Mouse (Mus musculus) right cerebral cortex, adult 2 months (tissue): ENCODE results near the gene Slc6a21.

Experiments used
- DNase-seq, 2 experiments: peaks; one replicate each; pipeline ENCODE4 v3.0.0; 2021 to 2022; ENCODE audit warnings: low spot score in 2 of 2

Slc6a21 gene

DNA sequence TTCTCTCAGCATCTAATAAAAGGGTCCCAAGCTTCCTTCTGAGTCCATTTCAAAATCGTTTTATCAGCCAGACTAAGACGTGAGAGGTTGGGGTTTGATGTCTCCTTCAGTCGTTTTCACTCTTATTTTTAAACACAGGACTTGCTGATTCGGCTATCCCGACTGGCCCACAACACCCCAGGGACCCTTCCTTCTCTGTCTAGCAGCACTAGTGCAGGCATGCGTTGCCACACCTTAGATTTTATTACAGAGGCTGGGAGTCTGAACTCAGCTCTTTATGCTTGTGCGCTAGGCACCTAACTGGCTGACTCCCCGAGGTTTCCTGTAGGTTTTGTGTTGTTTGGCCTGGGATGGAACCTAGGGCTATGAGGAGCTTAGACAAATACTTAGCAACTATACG, 36.2 kb downstream of the Slc6a21 start:
- DNase-seq = no peak

- DNase-seq = peak; percentile 50 to 59
Measured at GRCm38 (mm10) chr7:45315182-45315701, 37.9 kb downstream of the Slc6a21 start.

DNA sequence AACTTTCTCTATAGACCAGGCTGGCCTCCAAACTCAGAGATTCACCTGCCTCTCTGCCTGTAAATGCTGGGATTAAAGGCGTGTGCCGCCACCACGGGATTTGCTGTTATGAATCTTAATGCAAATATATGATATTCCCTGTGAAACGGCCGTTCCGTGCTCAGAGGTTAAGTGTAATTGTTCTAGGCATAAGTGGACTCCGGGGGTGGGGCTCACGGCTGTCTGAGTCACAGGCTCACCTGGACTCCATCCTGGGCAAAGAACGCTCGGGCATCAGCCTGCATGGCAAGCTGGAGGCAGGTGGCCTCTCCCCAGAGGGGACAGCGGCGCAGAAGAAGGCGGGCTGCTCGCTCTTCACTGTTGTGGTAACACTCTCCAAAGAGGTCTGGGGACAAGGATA, 39.2 kb downstream of the Slc6a21 start:
- DNase-seq = no peak

- no peak for DNase-seq
Measured at GRCm38 (mm10) chr7:45322245-45322644, 44.9 kb downstream of the Slc6a21 start.

DNA sequence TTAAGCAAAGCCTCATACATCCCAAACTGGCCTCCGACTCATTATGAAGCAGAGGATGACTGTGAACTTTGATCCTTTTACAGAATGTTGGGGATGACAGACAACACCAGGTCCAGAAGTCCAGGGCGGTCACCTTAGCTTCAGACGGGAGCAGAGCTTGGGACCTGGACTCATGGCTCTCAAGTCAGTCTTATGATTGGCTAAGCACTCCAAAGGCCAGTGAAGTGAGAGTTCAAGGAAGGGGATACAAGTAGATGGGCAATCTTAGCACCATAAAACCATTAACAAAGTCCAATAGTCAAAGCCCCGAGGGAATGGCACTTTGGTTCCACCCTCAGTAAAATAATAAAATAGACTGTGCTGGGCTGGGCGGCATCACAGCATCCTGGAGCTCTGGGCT, 45.8 kb downstream of the Slc6a21 start:
- DNase-seq = no peak

GRCm38 (mm10) chr7:45325800-45326199, 48.5 kb downstream of the Slc6a21 start:
- DNase-seq = no peak

- peak in 1 of 2 experiments; percentile 37 for DNase-seq
Measured at GRCm38 (mm10) chr7:45328841-45329475, 51.6 kb downstream of the Slc6a21 start.

DNA sequence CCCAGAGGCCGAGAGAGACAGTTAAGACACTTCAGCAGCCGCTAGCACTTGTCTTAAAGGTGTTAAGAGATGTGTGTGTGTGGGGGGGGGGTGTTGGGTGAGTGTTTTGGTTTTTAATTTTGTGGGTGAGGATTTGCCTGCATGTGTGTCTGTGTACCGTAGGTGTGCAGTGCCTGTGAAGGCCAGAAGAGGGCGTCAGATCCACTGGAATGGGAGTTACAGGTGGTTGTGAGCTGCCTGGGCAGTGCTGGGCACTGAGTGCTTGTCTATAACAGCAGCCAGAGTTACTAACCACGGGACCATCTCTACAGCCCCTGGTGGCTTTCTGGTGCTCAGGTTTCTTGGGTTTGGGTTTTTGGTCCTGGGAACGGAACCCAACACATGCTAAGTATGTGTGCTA, 54.2 kb downstream of the Slc6a21 start:
- DNase-seq = no peak

- DNase-seq = peak in 1 of 2 experiments; percentile 36
Measured at GRCm38 (mm10) chr7:45332685-45333425, 55.5 kb downstream of the Slc6a21 start.

DNA sequence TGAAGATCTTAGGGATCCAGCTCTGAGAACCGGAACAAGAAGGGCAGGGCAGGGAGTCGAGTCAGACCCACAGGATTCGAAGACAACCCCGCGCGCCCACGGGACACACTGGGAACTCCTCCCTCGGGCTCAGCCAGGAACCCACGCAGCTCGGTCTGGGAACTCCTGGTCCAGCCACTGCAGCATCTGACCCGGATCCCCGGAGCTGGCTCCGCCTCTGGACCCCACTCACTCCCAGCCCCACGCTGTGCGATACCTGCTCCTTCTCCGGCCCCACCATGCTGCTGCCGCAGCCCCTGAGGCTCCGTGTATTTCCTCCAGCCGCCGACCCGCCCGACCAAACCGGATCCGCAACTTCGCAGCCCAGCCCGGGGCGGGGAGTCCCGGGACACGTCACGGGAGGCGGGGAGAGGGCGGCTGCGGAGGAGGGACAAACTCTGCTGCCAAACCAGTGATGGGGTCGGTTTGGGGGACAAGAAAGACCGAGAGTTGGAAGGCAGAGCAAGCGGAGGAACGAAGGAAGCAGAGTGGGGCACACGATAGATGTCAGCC, 56.2 kb downstream of the Slc6a21 start, which contains the start of gene Trpm4:
Gene Trpm4, minus strand, starts transcription at position 350 of the 552 bp plus-strand sequence.
- DNase-seq = peak; percentile 67 to 68

DNA sequence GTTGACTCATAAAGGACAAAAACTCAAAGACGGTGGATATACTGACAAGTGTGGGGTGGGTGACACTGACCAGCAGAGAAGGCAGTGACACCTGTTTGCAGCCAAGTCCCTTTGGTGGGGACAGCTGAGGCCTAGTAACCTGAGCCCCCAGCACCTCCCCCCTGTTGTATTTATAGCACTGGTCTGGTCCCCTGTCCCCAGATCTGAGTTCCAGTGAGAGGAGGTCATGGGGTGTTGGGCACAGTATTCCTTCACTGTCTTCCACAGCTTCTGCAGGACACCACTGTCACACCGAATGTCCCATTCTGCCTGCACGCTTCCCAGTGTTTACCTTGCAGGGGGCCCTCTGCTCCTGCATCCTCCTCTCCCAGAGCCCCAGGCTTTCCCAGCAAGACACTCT, 57.3 kb downstream of the Slc6a21 start:
- DNase-seq = no peak

- DNase-seq = no peak
Measured at GRCm38 (mm10) chr7:45335056-45335455, 57.7 kb downstream of the Slc6a21 start, which contains the start of gene Hrc. Gene Hrc (plus strand): TSS chr7:45335290.

DNA sequence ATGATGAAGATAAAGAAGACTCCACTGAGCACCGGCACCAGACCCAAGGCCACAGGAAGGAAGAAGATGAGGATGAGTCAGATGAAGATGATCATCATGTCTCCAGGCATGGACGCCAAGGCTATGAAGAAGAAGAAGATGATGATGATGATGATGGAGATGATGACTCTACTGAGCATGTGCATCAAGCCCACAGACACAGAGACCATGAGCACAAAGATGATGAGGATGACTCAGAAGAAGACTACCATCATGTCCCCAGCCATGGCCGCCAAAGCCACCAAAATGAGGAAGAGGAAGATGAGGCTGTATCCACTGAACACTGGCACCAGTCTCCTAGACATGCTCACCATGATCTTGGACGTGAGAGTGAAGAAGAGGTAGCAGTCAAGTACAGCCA, 59.0 kb downstream of the Slc6a21 start:
- no peak for DNase-seq

DNA sequence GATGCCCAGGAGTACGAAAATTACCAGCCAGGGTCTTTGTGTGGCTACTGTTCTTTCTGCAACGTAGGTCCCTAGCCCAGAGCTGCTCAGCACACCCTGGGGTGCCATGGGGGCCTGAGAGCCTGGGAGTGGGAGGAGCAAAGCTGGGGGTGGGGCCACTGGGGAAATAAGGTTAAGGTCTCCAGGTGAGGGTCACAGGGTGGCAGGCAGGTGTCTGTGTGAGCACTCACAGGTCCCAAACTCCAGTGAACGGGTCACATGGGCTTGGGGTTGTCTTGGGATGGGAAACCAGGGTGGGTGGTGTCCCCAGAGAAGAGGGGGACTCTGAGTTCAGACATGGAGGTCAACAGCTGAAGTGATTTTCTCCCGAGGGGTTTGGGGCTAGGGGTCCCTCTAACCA, 60.2 kb downstream of the Slc6a21 start:
- DNase-seq = no peak

- peak; percentile 45 to 47 for DNase-seq
Measured at GRCm38 (mm10) chr7:45338161-45338911, 61.0 kb downstream of the Slc6a21 start.
